Mouse (Mus musculus): ENCODE results near the gene Gm9844.

DNA sequence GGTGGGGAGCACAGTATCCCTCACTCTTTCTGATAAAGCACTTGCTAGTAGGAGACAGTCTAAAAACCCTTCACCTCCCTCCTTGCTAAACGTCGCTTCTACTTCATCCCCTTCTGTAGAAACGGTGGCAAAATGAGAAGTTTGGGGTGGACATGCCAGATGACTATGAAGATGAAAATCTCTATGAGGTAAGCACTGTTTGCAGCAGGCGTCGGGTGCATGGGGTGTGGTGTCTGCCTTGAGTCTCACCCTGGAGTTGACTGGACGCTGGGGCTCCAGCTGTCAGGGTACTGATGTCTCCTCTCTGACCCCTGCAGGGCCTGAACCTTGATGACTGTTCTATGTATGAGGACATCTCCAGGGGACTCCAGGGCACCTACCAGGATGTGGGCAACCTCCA lies 39.1 kb downstream of the Gm9844 start:
- no peak for TF ChIP-seq CTCF (IDR thresholded peaks at IDR 0.05; ENCODE audit: control insufficient read depth, insufficient read depth, low read length)
- TF ChIP-seq POLR2A (IDR thresholded peaks at IDR 0.05; ENCODE audit: borderline replicate concordance, control insufficient read depth, low read depth, low read length) = no peak

All from bone marrow, adult 2 months (tissue).